Mouse (Mus musculus) left cerebral cortex, postnatal 4 days (tissue): ENCODE results near the gene Itga9. TPM values are rescaled to one million over a fixed set of nuclear protein-coding genes. Genes with fewer than 3 reads are reported as not detected.

Source experiments
- DNase-seq: peaks from one replicate; pipeline ENCODE4 v3.0.0-alpha.2; 2022
- intact Hi-C: fragments of 180-260 bp; cut with DNase I; formaldehyde crosslinking; loops from one replicate; pipeline ENCODE4 v1.15.1; 2025
- total RNA-seq, 2 experiments: library from RNA; stranded (reverse); gene quantifications; 2 replicates each; pipeline ENCODE4 v1.2.3; 2021

Itga9 gene
- total RNA-seq, 2 experiments from 2014 or later, result 5.4 to 6.4 TPM

DNA sequence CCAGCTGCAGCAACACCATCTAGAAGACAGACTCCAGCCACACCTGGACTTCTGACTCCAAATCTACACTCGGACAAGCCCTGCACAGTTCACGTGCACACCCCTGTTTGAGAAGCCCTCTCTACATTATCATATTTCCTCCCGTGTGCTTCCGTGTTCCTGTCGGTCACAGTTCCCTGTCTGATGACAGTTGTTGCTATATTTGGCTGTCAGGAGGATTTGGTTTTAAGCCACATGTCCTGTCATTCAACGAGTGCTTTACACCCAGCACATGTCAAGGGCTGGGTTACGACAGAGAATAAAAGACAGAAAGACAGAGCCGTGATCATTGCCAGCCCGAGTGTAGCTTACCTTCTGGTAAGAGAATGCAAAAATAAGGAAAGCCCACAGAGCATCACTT, 250.2 kb downstream of the Itga9 start:
- intact Hi-C loops, result no loop called here
- no peak for DNase-seq

DNA sequence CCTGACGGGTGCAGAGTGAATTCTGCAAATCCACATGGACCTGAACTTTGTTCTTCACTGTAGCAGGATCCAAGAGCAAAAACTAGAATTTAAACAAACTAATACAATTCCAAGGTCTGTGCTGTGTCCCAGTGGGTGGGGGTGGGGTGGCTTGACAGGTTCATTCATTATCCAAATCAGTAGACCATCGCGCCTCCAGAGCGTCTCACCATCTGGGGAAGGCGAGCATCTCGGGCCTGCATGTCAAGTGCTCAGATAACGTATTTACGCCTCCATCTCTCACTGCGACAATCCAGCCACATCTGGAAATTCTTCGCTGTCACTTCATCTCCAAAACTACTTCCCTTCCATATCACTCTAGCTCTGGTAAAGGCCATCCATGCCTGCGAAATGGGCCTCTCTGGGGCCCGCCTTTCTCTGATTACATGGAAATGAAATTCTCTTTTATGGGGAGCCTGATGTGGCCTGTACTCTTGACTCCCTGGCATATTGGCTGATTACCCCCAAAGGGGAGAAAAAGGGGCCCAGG, 254.2 kb downstream of the Itga9 start:
- no peak for DNase-seq
- intact Hi-C loops, result no loop called here

DNA sequence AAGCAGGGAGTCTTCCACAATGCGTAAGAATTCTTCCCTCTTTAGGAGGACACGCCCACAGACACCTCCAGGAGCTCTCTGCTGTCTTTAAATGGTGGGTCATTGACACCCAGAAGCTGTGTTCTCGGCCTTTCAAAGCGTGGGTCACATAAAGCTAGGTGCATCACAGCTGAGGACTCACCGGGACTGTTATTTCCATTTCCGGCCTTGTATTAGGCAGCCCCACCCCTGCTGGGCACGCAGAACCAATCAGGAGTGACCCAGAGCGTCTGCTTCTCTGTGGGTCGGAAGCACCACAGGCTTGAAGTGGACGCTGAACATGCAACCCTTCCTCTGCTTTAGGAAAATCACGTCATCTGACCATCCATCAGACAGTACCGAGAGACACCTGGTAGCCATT, 255.7 kb downstream of the Itga9 start:
- intact Hi-C loops, result no loop called here
- DNase-seq, result no peak

DNA sequence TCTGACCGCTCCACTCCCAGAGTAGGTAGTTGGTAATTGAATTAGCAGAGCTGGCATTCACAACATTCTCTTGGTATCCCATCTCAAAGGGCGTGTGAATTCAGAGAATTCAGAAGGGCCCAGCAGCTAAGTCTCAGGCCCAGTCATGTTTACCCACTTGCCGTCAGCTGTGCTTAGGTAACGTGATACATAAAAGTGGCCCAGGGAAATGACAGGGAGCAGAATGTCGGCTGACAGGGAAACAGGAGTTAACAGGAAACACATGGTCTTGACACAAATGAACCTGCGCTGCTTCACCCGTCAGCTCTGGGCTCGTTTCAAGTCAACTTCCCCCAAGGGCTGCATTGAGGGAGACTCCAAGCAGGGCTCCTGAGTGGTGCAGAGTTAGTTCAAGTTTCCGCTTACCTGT, 256.4 kb downstream of the Itga9 start:
- intact Hi-C loops, result no loop called here
- no peak for DNase-seq

DNA sequence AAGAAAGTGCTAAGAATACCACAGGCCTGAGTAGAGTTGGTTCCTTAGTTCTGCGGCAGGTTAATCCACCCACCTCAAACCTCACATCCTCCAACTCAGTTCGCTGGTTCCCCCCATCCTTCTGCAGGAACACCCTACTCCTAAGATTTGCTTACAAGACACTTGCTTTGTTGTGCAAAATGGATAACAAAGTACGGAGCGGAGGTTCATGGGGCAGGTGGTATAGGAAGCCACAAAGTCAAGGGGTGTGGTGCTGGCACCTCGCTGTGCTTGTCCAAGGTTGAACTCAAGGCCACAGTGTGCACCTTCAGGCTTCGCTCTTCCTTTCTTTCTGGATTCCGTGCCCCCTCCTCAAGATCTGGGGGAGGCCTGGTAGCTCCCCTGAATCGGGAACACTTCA, 257.0 kb downstream of the Itga9 start:
- intact Hi-C loops, result no loop called here
- DNase-seq, result no peak

DNA sequence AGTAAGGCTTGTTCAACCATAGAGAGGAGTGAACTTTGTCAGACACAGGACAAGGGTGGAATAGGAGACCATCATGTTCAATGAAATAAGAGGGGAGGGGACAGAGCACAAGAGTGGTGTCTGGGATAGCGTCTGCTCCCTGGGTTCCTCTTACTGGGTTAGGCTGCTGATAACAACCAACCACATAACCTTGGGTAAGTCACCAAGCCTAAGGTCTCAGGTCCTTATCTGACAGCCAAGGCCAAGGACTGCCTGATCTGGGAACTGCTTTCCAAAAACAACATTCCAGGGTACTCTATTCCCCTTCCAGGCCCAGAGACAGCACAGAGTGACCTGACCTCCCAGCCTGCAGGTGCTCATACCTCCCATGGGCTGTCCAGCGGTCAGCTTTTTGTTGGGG, 260.5 kb downstream of the Itga9 start:
- DNase-seq, result no peak
- intact Hi-C loops, result no loop called here

DNA sequence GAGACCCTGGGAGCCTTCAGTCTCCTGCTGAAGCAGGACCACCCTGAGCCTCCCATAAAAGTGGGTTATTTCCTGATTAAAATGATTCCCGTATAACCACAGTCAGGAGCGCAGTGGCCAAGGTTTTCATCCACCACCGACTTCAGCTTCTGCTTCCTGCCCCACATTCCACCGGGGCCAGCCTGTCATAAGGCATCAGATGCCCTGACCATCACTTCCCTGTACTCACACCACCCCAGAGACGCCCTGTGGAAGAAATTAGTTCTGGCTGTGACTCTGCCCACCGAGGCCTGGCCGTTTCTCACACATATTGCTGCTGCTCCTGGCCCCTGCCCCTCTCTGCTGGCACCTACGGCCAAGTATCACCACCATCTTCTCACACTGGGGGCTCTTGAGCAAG, 261.4 kb downstream of the Itga9 start:
- intact Hi-C loops, result no loop called here
- no peak for DNase-seq

DNA sequence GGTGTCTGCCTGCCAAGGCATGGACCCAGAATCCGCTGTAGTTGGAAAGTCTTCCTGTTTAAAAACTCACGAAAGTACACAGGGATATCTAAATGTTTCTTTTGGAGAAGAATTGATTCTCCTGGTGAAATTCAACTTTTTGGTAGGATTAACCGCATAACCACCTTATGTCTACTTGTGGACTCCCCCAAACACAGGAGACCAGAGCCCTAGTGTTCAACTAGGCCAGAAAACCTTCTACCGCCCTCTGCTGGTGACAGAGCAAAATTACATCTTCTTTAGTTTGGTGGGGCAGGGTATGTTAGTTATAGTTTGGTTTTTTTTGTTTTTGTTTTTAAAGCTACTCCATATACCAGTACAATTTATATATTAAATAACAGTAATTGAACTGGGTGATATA, 264.6 kb downstream of the Itga9 start:
- peak; percentile 60 for DNase-seq
- intact Hi-C loops, result loop anchor here (5.0 kb wide), 1 partner anchor 264 kb away; the partner anchor contains the start of gene Itga9

DNA sequence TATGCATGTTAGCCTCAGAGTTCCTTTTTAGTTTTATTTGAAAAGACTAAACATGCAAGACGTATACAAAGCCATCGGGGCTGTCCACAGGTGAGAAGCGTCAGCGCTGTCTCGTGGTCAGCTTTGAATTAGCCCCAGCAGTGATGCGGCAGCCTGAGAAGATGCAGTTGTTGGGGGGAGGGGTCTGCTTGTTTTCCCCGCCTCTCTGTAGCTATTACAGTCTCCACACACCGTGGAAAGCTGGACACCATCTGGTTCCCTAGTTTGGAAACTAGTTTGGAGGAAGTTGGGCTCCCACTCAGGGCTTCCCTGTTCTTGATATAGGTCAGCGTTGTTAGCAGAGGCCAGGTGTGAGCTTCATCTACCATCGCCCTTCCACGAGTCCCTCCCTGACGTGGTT, 266.5 kb downstream of the Itga9 start:
- intact Hi-C loops, result loop anchor here (5.0 kb wide), 1 partner anchor 266 kb away; the partner anchor contains the start of gene Itga9
- no peak for DNase-seq

DNA sequence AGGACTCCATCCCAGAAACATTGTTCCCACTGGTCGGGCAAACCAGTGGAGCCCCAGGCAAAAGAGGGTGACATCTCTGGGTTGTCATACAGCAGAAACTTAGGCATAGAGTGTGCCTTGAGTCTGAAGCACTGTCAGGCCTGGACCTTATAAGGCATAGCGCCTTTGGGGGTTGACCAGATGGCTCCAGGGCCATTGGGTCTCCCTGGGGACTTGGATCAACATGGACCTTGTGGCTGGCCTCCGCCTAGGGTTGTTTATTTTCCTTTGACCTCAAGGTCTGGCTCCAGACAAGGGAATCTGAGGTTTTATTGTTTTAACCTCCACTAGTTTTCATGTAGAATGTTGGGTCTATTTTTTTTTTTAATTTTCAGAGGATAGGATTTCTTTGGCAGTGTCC, 267.1 kb downstream of the Itga9 start:
- DNase-seq, result no peak
- intact Hi-C loops, result loop anchor here (5.0 kb wide), 1 partner anchor 266 kb away; the partner anchor contains the start of gene Itga9

DNA sequence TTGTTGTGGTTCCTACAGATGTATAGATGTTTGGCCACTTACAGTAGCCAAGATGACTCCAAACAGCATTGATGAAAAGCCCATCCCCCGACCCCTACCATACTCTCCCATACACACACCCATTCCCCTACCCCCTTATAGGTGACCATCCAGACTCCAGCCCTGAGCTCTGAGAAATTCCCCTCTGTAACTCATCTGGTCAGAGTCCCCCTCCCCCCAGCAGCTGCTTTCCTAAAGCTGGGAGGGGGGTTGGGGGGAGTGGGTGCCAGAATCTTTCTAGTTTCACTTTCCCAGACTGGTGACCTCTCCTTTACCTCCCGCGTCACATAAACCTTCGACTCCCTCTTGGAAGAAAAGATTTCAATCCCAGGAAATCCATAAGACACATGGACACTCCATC, 269.2 kb downstream of the Itga9 start:
- intact Hi-C loops, result no loop called here
- DNase-seq, result no peak

DNA sequence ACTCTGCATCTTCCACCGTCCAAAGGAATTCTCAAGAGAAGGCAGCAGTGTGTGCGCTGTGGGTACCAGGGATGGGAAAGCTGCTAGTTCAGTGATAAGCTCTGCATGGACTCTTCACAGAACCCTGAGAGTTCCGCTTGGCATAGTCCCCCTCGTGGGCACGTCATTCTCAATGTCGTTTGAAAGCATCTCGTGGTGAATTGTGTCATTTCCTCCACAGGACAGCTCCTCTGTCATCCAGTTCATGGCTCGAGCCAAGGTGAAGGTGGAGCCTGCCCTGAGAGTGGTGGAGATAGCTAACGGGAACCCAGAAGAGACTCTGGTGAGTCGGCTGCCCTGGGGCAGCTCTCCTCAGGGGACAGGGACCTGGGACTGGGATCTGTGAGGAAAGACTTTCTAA, 270.4 kb downstream of the Itga9 start:
- no peak for DNase-seq
- intact Hi-C loops, result no loop called here

DNA sequence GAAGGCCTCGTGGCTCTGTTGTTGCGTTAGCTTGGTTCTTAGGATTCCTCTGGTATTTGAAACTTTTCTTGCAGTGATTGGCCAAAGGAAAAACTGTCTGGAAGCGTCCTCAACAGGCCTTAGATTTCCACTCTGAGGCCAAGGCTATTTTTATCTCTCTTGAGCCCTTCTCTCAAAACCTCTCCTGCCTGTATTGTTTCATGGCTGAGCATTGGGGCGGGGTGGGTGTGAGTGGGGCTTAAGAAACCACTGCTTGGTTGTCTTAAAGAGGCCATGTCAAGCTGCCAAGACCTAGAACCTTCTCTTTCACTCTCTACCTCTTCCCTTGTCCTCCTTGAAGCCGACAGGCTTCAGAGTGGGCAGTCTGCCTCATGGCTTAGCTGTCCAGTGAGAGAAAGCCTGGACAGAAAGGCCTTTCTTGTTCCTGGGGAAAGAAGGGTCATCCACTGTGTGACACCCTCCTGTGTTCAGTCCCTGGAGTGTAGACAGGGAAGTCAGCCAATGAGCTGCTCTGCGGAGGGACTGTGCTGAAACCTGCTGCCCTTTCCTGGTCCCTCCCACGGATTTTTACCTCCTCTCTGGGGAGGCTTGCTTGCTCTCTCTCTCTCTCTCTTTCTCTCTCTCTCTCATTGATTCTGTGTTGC, 271.0 kb downstream of the Itga9 start:
- no peak for DNase-seq
- intact Hi-C loops, result no loop called here

DNA sequence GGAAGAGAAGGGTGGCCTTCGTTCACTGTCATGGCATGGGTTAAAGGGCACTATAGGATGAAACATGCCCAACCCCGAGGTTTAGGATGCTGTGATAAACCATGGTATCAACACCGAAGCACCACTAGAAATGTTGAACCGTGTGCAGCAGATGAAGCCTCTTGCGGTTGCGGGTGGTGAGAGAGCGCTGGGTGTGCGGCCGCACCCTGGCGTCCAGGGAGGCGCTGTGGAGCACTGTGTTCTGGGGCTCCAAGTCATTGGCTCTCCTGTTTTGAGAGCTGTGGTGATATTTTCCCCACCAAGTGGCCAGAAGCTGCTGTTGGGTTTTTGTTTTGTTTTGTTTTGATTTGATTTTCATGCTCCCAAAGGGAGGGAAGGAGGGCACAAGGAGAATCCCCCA, 272.1 kb downstream of the Itga9 start:
- DNase-seq, result no peak
- intact Hi-C loops, result no loop called here

DNA sequence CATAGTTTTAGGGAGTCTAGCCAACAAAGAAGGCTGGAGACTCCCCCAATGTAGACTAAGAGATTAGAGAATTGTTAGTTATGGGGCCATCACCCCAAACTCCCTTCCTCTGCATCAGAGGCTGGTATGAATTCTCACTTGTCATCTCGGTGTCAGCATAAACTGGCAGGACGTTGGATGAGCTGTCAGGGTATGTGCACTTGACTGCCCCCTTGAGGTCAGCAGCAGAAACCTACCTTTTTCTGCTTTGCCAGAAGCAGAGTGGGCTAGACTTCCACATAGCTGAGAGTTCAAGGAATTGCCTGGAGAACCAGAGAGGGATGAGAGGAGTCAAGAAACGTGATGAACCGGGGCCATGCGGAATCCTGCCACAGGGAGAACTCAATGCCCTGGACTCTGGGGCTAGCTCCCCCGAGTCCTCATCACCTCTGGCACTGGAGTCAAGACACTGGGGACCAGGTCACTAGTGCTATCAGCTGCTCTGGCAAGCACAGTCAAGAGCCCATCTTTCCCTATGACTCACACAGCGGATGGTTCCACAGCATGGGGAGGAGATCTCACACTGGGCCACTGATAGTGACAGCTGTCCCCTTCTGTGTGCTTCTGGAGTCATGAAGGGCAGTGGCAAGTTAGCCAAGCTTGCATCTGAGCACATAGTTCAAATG, 274.9 kb downstream of the Itga9 start:
- DNase-seq, result no peak
- intact Hi-C loops, result no loop called here

DNA sequence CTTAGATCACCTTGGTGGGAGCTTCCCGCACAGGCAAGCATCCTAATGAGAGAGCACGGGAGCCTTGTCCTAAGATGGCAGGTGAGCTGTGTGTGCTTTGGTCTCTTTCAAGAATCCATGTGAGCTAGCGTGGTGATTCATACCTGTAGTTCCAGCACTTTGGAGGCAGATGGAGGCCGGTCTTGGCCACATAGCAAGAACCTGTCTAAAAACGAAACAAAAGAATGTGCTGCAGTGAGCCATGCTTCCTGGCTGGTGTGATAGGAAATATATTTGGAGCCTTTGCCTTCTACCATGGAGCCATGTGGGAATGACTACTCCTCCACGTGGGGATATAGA, 275.4 kb downstream of the Itga9 start:
- intact Hi-C loops, result no loop called here
- no peak for DNase-seq

DNA sequence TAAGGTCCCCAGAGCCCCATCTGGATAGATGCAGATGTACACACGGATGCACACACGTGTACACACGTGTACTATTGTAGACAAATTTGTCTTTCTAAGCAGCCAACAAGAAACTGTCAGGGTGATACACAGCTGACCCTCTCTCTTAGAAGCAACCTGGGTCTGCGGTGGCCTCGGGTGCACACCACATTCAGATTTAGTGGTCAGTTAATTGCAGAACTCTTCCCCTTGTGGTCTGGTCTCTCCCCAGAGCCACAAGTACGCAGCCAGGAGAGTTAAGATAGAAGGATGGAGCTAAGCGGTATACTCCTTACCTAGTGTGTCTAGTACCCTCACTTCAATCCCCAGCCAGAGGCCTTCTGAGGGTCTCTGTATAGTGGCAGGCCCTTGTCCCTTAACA, 276.7 kb downstream of the Itga9 start:
- intact Hi-C loops, result no loop called here
- no peak for DNase-seq

DNA sequence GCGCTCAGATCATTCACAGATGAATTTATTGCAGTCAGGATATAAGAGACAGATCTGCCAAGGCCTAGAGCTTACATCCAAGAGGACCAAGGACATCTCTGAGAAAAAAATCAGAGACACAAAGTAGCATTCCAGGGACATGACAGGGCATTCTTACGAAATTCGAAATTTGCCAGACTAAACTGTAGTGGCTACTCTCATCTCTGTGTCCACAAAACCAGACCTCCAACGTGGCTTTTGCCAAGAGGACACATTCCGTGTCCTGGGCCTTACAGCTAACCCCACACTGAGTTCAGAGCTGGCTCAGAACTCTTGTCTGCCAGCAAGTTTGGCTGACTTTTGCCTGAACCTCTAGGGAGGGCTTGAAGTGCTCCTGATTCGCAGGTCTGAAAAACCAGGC, 279.3 kb downstream of the Itga9 start:
- DNase-seq, result no peak
- intact Hi-C loops, result no loop called here

DNA sequence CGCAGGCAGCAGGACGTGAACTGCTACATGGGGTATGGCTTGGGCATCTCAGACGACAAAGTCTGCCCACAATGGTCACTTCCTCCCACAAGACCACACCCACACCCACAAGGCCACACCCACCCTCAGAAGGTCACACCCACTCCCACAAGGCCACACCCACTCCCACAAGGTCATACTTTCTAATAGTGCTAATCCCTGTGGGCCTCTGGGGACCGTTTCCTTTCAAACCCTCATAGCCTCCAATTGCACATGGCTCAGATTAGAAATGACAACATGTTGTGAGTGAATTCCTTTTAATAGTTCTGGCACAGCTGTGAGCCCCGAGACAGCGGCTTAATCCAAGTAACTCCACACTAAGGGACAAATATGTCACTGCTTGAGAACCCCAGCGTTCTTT, 280.7 kb downstream of the Itga9 start:
- intact Hi-C loops, result no loop called here
- DNase-seq, result no peak

DNA sequence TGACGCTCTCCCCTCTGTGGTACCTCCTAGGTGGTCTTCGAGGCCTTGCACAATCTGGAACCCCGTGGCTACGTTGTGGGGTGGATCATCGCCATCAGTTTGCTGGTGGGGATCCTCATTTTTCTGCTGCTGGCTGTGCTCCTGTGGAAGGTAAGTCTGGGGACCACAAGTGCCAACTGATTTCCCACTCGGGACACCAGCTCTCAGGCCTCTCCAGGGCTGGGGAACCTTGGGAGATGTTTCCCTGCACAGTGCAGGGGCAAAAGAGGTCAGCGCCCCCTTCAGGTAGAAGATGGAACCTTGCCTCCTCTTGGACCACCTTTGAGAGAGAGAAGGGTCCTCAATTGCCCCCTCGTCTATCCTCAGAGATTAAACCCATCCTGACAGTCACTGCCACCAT, 281.2 kb downstream of the Itga9 start:
- intact Hi-C loops, result no loop called here
- DNase-seq, result no peak

DNA sequence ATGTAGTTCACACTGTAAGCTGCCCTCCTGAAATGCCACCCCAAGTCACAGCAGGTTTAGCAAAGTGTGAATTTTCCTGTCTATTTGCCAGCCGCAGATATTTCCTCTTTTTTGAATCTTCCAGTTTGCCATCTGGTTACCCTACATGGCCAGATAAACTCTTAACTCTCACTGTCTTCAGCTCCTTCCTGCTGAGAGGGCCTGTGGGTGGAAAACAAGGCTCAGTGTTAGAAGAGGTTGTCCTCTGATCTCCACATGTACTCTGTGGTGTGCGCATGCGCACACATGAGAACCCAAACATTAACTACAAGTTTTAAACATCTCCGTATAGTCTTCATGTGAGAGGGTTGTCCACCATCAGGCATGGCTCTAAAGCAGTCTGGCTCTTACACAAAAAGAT, 283.7 kb downstream of the Itga9 start:
- DNase-seq, result no peak
- intact Hi-C loops, result loop anchor here (5.0 kb wide), 1 partner anchor 293 kb away; no protein-coding TSS in a partner anchor

DNA sequence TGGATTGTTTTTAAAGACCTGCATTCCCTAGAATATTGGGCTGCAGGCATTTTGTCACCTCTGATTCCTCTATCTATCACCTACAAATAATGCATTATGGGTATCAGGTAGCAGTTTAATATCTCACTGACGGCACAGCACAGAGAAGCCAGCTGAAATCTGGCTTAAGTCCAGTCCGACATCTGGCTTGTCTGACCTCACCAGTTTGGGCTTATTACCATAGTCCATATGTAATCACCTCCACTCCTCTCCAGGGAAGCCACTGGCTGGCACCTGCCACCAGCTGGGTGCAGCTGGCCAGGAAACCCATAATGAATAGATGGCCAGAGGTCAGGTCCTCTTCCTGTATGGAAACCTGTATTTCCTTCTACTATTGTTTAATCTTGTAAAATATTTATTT, 284.2 kb downstream of the Itga9 start:
- intact Hi-C loops, result loop anchor here (5.0 kb wide), 1 partner anchor 293 kb away; no protein-coding TSS in a partner anchor
- DNase-seq, result peak; percentile 34
